Mouse (Mus musculus): ENCODE measurements around the gene Fbp1.

GRCm38 (mm10) chr13:62897927-62898646 lies 10.0 kb upstream of the Fbp1 start:
- no peak for TF ChIP-seq CHD2 (IDR thresholded peaks at IDR 0.05; ENCODE audit: low read depth, low read length)
- no peak for TF ChIP-seq ZNF384 (IDR thresholded peaks at IDR 0.05; ENCODE audit: low read depth, low read length)
